Mouse (Mus musculus): Measurements from ENCODE around the gene Commd8. TPM values are rescaled to one million over a fixed set of nuclear protein-coding genes. Genes with fewer than 3 reads are reported as not detected.

The Commd8 gene
- total RNA-seq, 1 experiment: 52.2 TPM

GRCm38 (mm10) chr5:72191932-72192331 lies 23.9 kb upstream of the Commd8 start:
- TF ChIP-seq MAFK (IDR thresholded peaks at IDR 0.05; ENCODE audit: insufficient read depth, low read depth, low read length) (no peak), HCFC1 (IDR thresholded peaks at IDR 0.05; ENCODE audit: borderline replicate concordance, insufficient read depth, low read length) (no peak), ZC3H11A (IDR thresholded peaks at IDR 0.05; ENCODE audit: borderline replicate concordance, low read depth, low read length) (no peak), CHD2 (IDR thresholded peaks at IDR 0.05; ENCODE audit: low read depth, low read length) (no peak), ZNF384 (IDR thresholded peaks at IDR 0.05; ENCODE audit: low read depth, low read length) (no peak)
- Histone ChIP-seq H3K4me3 (ENCODE audit: insufficient read depth in 1 of 2, low read depth in 1 of 2, low read length in 2 of 2, poor library complexity in 1 of 2, severe bottlenecking in 1 of 2) (no peak overlapping the region), H3K9me3 (ENCODE audit: control insufficient read depth, insufficient read depth, low read depth, low read length) (no peaks in the 10 kb centered on the region), H3K9ac (ENCODE audit: insufficient read depth, low read depth, low read length, poor library complexity, severe bottlenecking) (no peak overlapping the region), H3K36me3 (ENCODE audit: control insufficient read depth, insufficient read depth, low read length, poor library complexity, severe bottlenecking) (no peaks in the 10 kb centered on the region), H3K27ac (ENCODE audit: insufficient read depth, low read depth, low read length, poor library complexity, severe bottlenecking) (no peak overlapping the region), H3K4me1 (ENCODE audit: control insufficient read depth in 2 of 2, insufficient read depth in 2 of 2, low read length in 2 of 2, poor library complexity in 1 of 2) (0 out of 4 replicates have a peak, but pooled peaks cover 0 to 2% of the 10 kb centered on the region in 2 experiments)
- DNase-seq (ENCODE audit: low read depth, low spot score): no peak
- in situ Hi-C loops (cut with MboI; ENCODE audit: low sequenced_read_pairs in 2 of 2, unreplicated experiment in 2 of 2): no loop called here

GRCm38 (mm10) chr5:72191154-72191553 lies 23.2 kb upstream of the Commd8 start:
- no peak for DNase-seq (ENCODE audit: low read depth, low spot score)
- Histone ChIP-seq H3K36me3 (ENCODE audit: control insufficient read depth, insufficient read depth, low read length, poor library complexity, severe bottlenecking) (no peaks in the 10 kb centered on the region), H3K9me3 (ENCODE audit: control insufficient read depth, insufficient read depth, low read depth, low read length) (no peaks in the 10 kb centered on the region), H3K4me3 (ENCODE audit: insufficient read depth in 1 of 2, low read depth in 1 of 2, low read length in 2 of 2, poor library complexity in 1 of 2, severe bottlenecking in 1 of 2) (no peak overlapping the region), H3K9ac (ENCODE audit: insufficient read depth, low read depth, low read length, poor library complexity, severe bottlenecking) (no peak overlapping the region), H3K4me1 (ENCODE audit: control insufficient read depth in 2 of 2, insufficient read depth in 2 of 2, low read length in 2 of 2, poor library complexity in 1 of 2) (0 out of 4 replicates have a peak, but pooled peaks cover 0 to 2% of the 10 kb centered on the region in 2 experiments), H3K27ac (ENCODE audit: insufficient read depth, low read depth, low read length, poor library complexity, severe bottlenecking) (no peak overlapping the region)
- in situ Hi-C loops (cut with MboI; ENCODE audit: low sequenced_read_pairs in 2 of 2, unreplicated experiment in 2 of 2): no loop called here
- TF ChIP-seq HCFC1 (IDR thresholded peaks at IDR 0.05; ENCODE audit: borderline replicate concordance, insufficient read depth, low read length): no peak
- TF ChIP-seq ZNF384 (IDR thresholded peaks at IDR 0.05; ENCODE audit: low read depth, low read length): no peak

DNA sequence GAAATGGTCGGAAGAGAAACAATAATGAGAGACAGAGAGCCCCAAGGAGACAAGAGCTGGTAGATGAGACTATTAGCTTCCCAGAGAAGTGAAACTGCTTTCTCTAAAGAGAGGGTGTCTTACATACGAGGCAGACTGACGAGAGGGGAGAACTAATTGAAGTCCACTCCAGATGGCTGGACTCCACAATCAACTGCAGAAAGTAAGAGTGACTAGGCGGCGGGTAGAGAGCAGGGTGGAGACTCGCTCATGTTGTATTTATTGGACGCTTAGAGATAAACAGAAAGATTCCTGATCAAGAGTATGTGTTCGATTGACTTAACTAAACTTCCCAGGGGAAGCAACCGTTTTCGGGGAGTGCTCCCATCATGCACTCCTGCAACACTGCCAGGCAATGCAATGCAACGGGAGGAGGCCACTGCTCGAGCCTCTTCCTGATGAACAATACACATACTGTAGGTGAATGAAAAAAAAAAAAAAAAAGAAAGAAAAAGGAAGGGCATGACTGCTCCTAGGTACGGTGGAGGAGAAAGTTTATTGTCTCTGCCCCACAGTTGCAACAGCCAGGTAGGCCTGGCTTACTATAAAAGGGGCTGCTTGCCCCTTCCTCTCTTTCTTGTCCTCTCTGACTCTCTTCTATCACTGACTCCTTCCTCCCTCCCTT lies 16.6 kb upstream of the Commd8 start:
- Histone ChIP-seq H3K36me3 (ENCODE audit: control insufficient read depth, insufficient read depth, low read length, poor library complexity, severe bottlenecking) (no peaks in the 10 kb centered on the region), H3K4me1 (ENCODE audit: control insufficient read depth in 2 of 2, insufficient read depth in 2 of 2, low read length in 2 of 2, poor library complexity in 1 of 2) (peaks cover 0 to 10% of the 10 kb centered on the region in 2 experiments; a peak in 1 of 4 replicates), H3K9me3 (ENCODE audit: control insufficient read depth, insufficient read depth, low read depth, low read length) (no peaks in the 10 kb centered on the region), H3K9ac (ENCODE audit: insufficient read depth, low read depth, low read length, poor library complexity, severe bottlenecking) (no peak overlapping the region), H3K4me3 (ENCODE audit: insufficient read depth in 1 of 2, low read depth in 1 of 2, low read length in 2 of 2, poor library complexity in 1 of 2, severe bottlenecking in 1 of 2) (no peak overlapping the region), H3K27ac (ENCODE audit: insufficient read depth, low read depth, low read length, poor library complexity, severe bottlenecking) (no peak overlapping the region)
- in situ Hi-C loops (cut with MboI; ENCODE audit: low sequenced_read_pairs in 2 of 2, unreplicated experiment in 2 of 2): no loop called here
- TF ChIP-seq CHD2 (IDR thresholded peaks at IDR 0.05; ENCODE audit: low read depth, low read length) (no peak), ZC3H11A (IDR thresholded peaks at IDR 0.05; ENCODE audit: borderline replicate concordance, low read depth, low read length) (no peak), MAFK (IDR thresholded peaks at IDR 0.05; ENCODE audit: insufficient read depth, low read depth, low read length) (no peak), ZNF384 (IDR thresholded peaks at IDR 0.05; ENCODE audit: low read depth, low read length) (no peak), HCFC1 (IDR thresholded peaks at IDR 0.05; ENCODE audit: borderline replicate concordance, insufficient read depth, low read length) (no peak)
- no peak for DNase-seq (ENCODE audit: low read depth, low spot score)

DNA sequence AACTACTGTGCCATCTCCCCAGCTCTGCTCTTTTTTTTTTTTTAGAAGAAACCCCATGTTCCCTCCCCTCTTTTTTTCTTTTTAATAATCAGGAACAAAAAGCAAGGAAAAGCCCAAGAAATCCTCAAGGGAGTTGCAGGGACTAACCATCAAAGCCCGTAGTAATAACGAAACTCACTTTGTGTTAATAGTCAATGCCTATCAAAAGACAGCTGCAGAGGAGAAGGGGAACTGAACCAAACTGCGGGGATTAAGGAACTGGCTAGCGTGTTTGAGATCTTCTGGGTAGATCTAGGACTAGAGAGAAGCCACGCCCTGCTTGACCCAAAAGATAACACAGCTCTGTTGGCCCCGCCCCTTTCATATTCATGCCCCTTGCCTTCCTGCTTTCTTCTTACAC lies 15.9 kb upstream of the Commd8 start:
- H3K4me3 ChIP-seq (ENCODE audit: insufficient read depth in 1 of 2, low read depth in 1 of 2, low read length in 2 of 2, poor library complexity in 1 of 2, severe bottlenecking in 1 of 2): no peak overlapping the region
- no peaks in the 10 kb centered on the region for H3K9me3 ChIP-seq (ENCODE audit: control insufficient read depth, insufficient read depth, low read depth, low read length)
- DNase-seq (ENCODE audit: low read depth, low spot score): no peak
- H3K27ac ChIP-seq (ENCODE audit: insufficient read depth, low read depth, low read length, poor library complexity, severe bottlenecking): no peak overlapping the region
- in situ Hi-C loops (cut with MboI; ENCODE audit: low sequenced_read_pairs in 2 of 2, unreplicated experiment in 2 of 2): no loop called here
- TF ChIP-seq HCFC1 (IDR thresholded peaks at IDR 0.05; ENCODE audit: borderline replicate concordance, insufficient read depth, low read length) (no peak), ZC3H11A (IDR thresholded peaks at IDR 0.05; ENCODE audit: borderline replicate concordance, low read depth, low read length) (no peak), MAFK (IDR thresholded peaks at IDR 0.05; ENCODE audit: insufficient read depth, low read depth, low read length) (no peak), CHD2 (IDR thresholded peaks at IDR 0.05; ENCODE audit: low read depth, low read length) (no peak), ZNF384 (IDR thresholded peaks at IDR 0.05; ENCODE audit: low read depth, low read length) (no peak)
- peaks cover 0 to 10% of the 10 kb centered on the region in 2 experiments; a peak in 1 of 4 replicates for H3K4me1 ChIP-seq (ENCODE audit: control insufficient read depth in 2 of 2, insufficient read depth in 2 of 2, low read length in 2 of 2, poor library complexity in 1 of 2)
- no peak overlapping the region for H3K9ac ChIP-seq (ENCODE audit: insufficient read depth, low read depth, low read length, poor library complexity, severe bottlenecking)
- no peaks in the 10 kb centered on the region for H3K36me3 ChIP-seq (ENCODE audit: control insufficient read depth, insufficient read depth, low read length, poor library complexity, severe bottlenecking)

Measured in ES-E14 (cell line).